Mouse (Mus musculus) olfactory bulb, adult 2 months (tissue): ENCODE measurements around the gene Ap2b1.

ENCODE experiments used
- CTCF ChIP-seq: fragments of 200-500 bp; IDR thresholded peaks from 2 replicates; pipeline ENCODE4 v1.5.1; 2012; ENCODE audit warnings: low read depth, mild to moderate bottlenecking, low read length, moderate library complexity; ENCODE audit not compliant: insufficient read depth
- POLR2A ChIP-seq: fragments of 200-500 bp; IDR thresholded peaks from 2 replicates; pipeline ENCODE4 v1.6.1; 2012; ENCODE audit warnings: mild to moderate bottlenecking, low read depth, low read length, moderate library complexity; ENCODE audit not compliant: insufficient read depth

- TF ChIP-seq POLR2A (peak; percentile 77), CTCF (no peak)
Observed at GRCm38 (mm10) chr11:83291375-83292250, 7.2 kb upstream of the Ap2b1 start.
